In genomic region chr1:74386363-74386713, GRCm38 (mm10) we compare ENCODE assay signal across 9 mouse cellular contexts. TPM values are rescaled to one million over a fixed set of nuclear protein-coding genes. Genes with fewer than 3 reads are reported as not detected.
A peak's percentile ranks its signal among the peaks of the same experiment; 100 is the strongest.
DNase-seq lines count a peak whose midpoint lies in the region; ATAC-seq and TF ChIP-seq lines count a peak whose summit lies in the region.
"Had no signal": no experiment of that assay in that cellular context is flagged by ENCODE, and none has a peak within 500 bp of the region (broad histone marks: within the 10 kb centered on the region; RNA-seq: fewer than 3 reads in every experiment).

No protein-coding gene starts in this region.

- peak overlapping the region; percentile 88 for H3K9ac ChIP-seq in heart, embryonic 13.5 days
- H3K9ac ChIP-seq in forebrain, embryonic 16.5 days (replicated peaks; ENCODE audit: low read depth, low read length) = peak overlapping the region; percentile 83
- peak overlapping the region; percentile 77 for H3K9ac ChIP-seq in liver, postnatal 0 days (replicated peaks)

- no peak for TF ChIP-seq CTCF in E14TG2a.4 (conservative IDR thresholded peaks at IDR 0.05; ENCODE audit: low read length)
- TF ChIP-seq CTCF in liver, postnatal 0 days (IDR thresholded peaks at IDR 0.05; ENCODE audit: low read depth) = no peak

- intact Hi-C loops in heart, postnatal 10 days (cut with DNase I) = loop anchor here (2.0 kb wide), 2 partner anchors 18 to 74 kb away; no protein-coding TSS in a partner anchor

- no peak for DNase-seq in heart, postnatal 10 days
- no peak for DNase-seq in liver, postnatal 0 days
- no peak for DNase-seq in urinary bladder, adult 18-20 months (ENCODE audit: low spot score in 2 of 2)
- no peak for DNase-seq in ovary, postnatal 36 days (ENCODE audit: low spot score)
- DNase-seq in adrenal gland, adult 2 months = no peak

- H3K27me3 ChIP-seq in heart, embryonic 13.5 days (replicated peaks) = no peaks in the 10 kb centered on the region
- peaks cover 38% of the 10 kb centered on the region for H3K27me3 ChIP-seq in E14TG2a.4 (ENCODE audit: insufficient read depth, low read length)
- no peaks in the 10 kb centered on the region; the same call in none of the 2 replicates for H3K27me3 ChIP-seq in forebrain, embryonic 16.5 days (replicated peaks; ENCODE audit: control insufficient read depth, insufficient read depth, low read length)
- no peaks in the 10 kb centered on the region for H3K27me3 ChIP-seq in liver, postnatal 0 days (ENCODE audit: insufficient read depth, low read length)

- no peaks in the 10 kb centered on the region for H3K36me3 ChIP-seq in heart, embryonic 13.5 days
- H3K36me3 ChIP-seq in E14TG2a.4 (ENCODE audit: insufficient read depth, low read length) = no peaks in the 10 kb centered on the region
- H3K36me3 ChIP-seq in forebrain, embryonic 16.5 days (ENCODE audit: control insufficient read depth, insufficient read depth) = no peaks in the 10 kb centered on the region
- H3K36me3 ChIP-seq in liver, postnatal 0 days (replicated peaks; ENCODE audit: insufficient read depth, low read length) = no peaks in the 10 kb centered on the region

- no peaks in the 10 kb centered on the region for H3K9me3 ChIP-seq in heart, embryonic 13.5 days
- H3K9me3 ChIP-seq in E14TG2a.4 (ENCODE audit: low read length) = no peaks in the 10 kb centered on the region
- no peaks in the 10 kb centered on the region for H3K9me3 ChIP-seq in forebrain, embryonic 16.5 days (ENCODE audit: control insufficient read depth, low read length)
- H3K9me3 ChIP-seq in liver, postnatal 0 days (ENCODE audit: low read length) = no peaks in the 10 kb centered on the region

- WGBS in heart, embryonic 13.5 days = 49% methylated on average over 7 of the region's 10 CpGs
- 52% methylated on average over 7 of the region's 10 CpGs for WGBS in forebrain, embryonic 16.5 days
- 42% methylated on average over 7 of the region's 10 CpGs for WGBS in liver, postnatal 0 days (ENCODE audit: insufficient replicate concordance)

- H3K4me2 ChIP-seq in heart, embryonic 13.5 days = peak overlapping the region; percentile 68
- peak overlapping the region; percentile 77 for H3K4me2 ChIP-seq in forebrain, embryonic 16.5 days (ENCODE audit: low read length)
- H3K4me2 ChIP-seq in liver, postnatal 0 days (ENCODE audit: low read depth, low read length) = peak overlapping the region; percentile 89

- H3K4me3 ChIP-seq in heart, embryonic 13.5 days = peak overlapping the region; percentile 62
- peak overlapping the region; percentile 76 for H3K4me3 ChIP-seq in E14TG2a.4 (replicated peaks; ENCODE audit: low read length)
- peak overlapping the region; percentile 94 for H3K4me3 ChIP-seq in forebrain, embryonic 16.5 days (replicated peaks; ENCODE audit: low read length)
- peak overlapping the region; percentile 59 for H3K4me3 ChIP-seq in liver, postnatal 0 days (ENCODE audit: low read depth, low read length)

- no peak for TF ChIP-seq EP300 in liver, postnatal 0 days (IDR thresholded peaks at IDR 0.05; ENCODE audit: low read depth)

- H3K4me1 ChIP-seq in heart, embryonic 13.5 days = peaks cover 42% of the 10 kb centered on the region
- H3K4me1 ChIP-seq in E14TG2a.4 (replicated peaks; ENCODE audit: low read depth, low read length) = peaks cover 82% of the 10 kb centered on the region
- peaks cover 21% of the 10 kb centered on the region for H3K4me1 ChIP-seq in forebrain, embryonic 16.5 days (replicated peaks; ENCODE audit: control insufficient read depth, insufficient read depth, low read length)
- peaks cover 35% of the 10 kb centered on the region for H3K4me1 ChIP-seq in liver, postnatal 0 days (ENCODE audit: insufficient read depth)

- no peak for ATAC-seq in heart, embryonic 13.5 days (ENCODE audit: extremely low read depth, insufficient number of reproducible peaks, low FRiP score, low TSS enrichment)
- no peak; the same call in 1 of the 2 replicates for ATAC-seq in forebrain, embryonic 16.5 days
- ATAC-seq in liver, postnatal 0 days = no peak

- peak overlapping the region; percentile 99 for H3K27ac ChIP-seq in heart, embryonic 13.5 days (replicated peaks)
- H3K27ac ChIP-seq in forebrain, embryonic 16.5 days (ENCODE audit: low read length) = peak overlapping the region; percentile 97
- H3K27ac ChIP-seq in liver, postnatal 0 days (ENCODE audit: low read depth) = peak overlapping the region; percentile 99

RNA-seq across cellular contexts. Expression of gene Ctdsp1, which starts 5.0 kb away (rescaled TPM):
- 57.3 and 60.4 TPM in 2 replicates for polyA plus RNA-seq in heart, embryonic 13.5 days (2015; fragmentation: Nextera tagmentation; extraction: Ambion mirVana)
- total RNA-seq in heart, postnatal 10 days (2021) = 100 to 1,000 TPM; 117 to 122 TPM
- polyA plus RNA-seq in forebrain, embryonic 16.5 days (2015; fragmentation: Nextera tagmentation; extraction: Ambion mirVana) = 18.6 and 20.0 TPM in 2 replicates
- 40.0 and 40.4 TPM in 2 replicates for polyA plus RNA-seq in liver, postnatal 0 days (2015; fragmentation: Nextera tagmentation; extraction: Ambion mirVana)
- total RNA-seq in adrenal gland, adult 2 months (2021) = 100 to 1,000 TPM; 169 to 172 TPM
- polyA plus RNA-seq in adrenal gland, adult 2 months (2012; rRNA removed) = 195 and 226 TPM in 2 replicates

RNA-seq across cellular contexts. Expression of gene Slc11a1, which starts 11.3 kb away (rescaled TPM):
- polyA plus RNA-seq in heart, embryonic 13.5 days (2015; fragmentation: Nextera tagmentation; extraction: Ambion mirVana) = 2.8 and 3.1 TPM in 2 replicates
- total RNA-seq in heart, postnatal 10 days (2021) = 1 to 10 TPM; 1.2 to 3.7 TPM
- 1.2 and 1.5 TPM in 2 replicates for polyA plus RNA-seq in forebrain, embryonic 16.5 days (2015; fragmentation: Nextera tagmentation; extraction: Ambion mirVana)
- polyA plus RNA-seq in liver, postnatal 0 days (2015; fragmentation: Nextera tagmentation; extraction: Ambion mirVana) = 12.8 and 15.1 TPM in 2 replicates
- 10 to 100 TPM; 13.1 to 16.3 TPM for total RNA-seq in adrenal gland, adult 2 months (2021)
- polyA plus RNA-seq in adrenal gland, adult 2 months (2012; rRNA removed) = 39.4 and 50.7 TPM in 2 replicates

RNA-seq across cellular contexts. Expression of gene Vil1, which starts 22.8 kb away (rescaled TPM):
- polyA plus RNA-seq in heart, embryonic 13.5 days (2015; fragmentation: Nextera tagmentation; extraction: Ambion mirVana) = 0.19 and 0.45 TPM in 2 replicates
- 1 to 10 TPM; 1.1 to 1.2 TPM for total RNA-seq in heart, postnatal 10 days (2021)
- 0.27 and 0.42 TPM in 2 replicates for polyA plus RNA-seq in forebrain, embryonic 16.5 days (2015; fragmentation: Nextera tagmentation; extraction: Ambion mirVana)
- polyA plus RNA-seq in liver, postnatal 0 days (2015; fragmentation: Nextera tagmentation; extraction: Ambion mirVana) = 0.13 and 0.19 TPM in 2 replicates
- total RNA-seq in adrenal gland, adult 2 months (2021) = 1 to 10 TPM in 1 of 2 experiments, under 1 TPM in 1; 0.95 to 1.1 TPM
- 0.13 and 0.20 TPM in 2 replicates for polyA plus RNA-seq in adrenal gland, adult 2 months (2012; rRNA removed)

RNA-seq across cellular contexts. Expression of gene Catip, which starts 24.4 kb away (rescaled TPM):
- 0.33 and 0.38 TPM in 2 replicates for polyA plus RNA-seq in heart, embryonic 13.5 days (2015; fragmentation: Nextera tagmentation; extraction: Ambion mirVana)
- total RNA-seq in heart, postnatal 10 days (2021) = under 1 TPM; 0.29 to 0.45 TPM
- 1.0 and 1.2 TPM in 2 replicates for polyA plus RNA-seq in forebrain, embryonic 16.5 days (2015; fragmentation: Nextera tagmentation; extraction: Ambion mirVana)
- 0.11 TPM in 1 of 2 replicates, not detected in the other for polyA plus RNA-seq in liver, postnatal 0 days (2015; fragmentation: Nextera tagmentation; extraction: Ambion mirVana)
- under 1 TPM; 0.29 to 0.69 TPM for total RNA-seq in adrenal gland, adult 2 months (2021)
- 0.24 and 0.51 TPM in 2 replicates for polyA plus RNA-seq in adrenal gland, adult 2 months (2012; rRNA removed)
- total RNA-seq: common myeloid progenitor, adult 5-6 weeks had no signal
